Mouse (Mus musculus) embryonic fibroblast, embryonic 13.5 days (primary cell): ENCODE data around the gene Txndc8. TPM values are rescaled to one million over a fixed set of nuclear protein-coding genes. Genes with fewer than 3 reads are reported as not detected.

Source experiments
- H3K27ac ChIP-seq: 2 replicates; pipeline ENCODE4 v1.5.1; 2012; ENCODE audit warnings: low read length, control low read depth, inconsistent platforms; ENCODE audit not compliant: insufficient read depth
- H3K4me1 ChIP-seq: 2 replicates; pipeline ENCODE4 v1.6.1; 2011; ENCODE audit warnings: low read length; ENCODE audit not compliant: control insufficient read depth, insufficient read depth
- H3K4me3 ChIP-seq: 2 replicates; pipeline ENCODE4 v1.5.1; 2011; ENCODE audit warnings: mild to moderate bottlenecking, control low read depth, low read length; ENCODE audit not compliant: insufficient read depth
- CTCF ChIP-seq: IDR thresholded peaks from 2 replicates; pipeline ENCODE4 v1.5.1; 2011; ENCODE audit warnings: mild to moderate bottlenecking, control low read depth, low read length, moderate library complexity, borderline replicate concordance; ENCODE audit not compliant: insufficient read depth
- POLR2A ChIP-seq: IDR thresholded peaks from 2 replicates; pipeline ENCODE4 v1.6.1; 2011; ENCODE audit warnings: low read depth, mild to moderate bottlenecking, control low read depth, low read length, moderate library complexity
- polyA plus RNA-seq: library from polyadenylated mRNA; stranded (reverse); fragments of >200 nt; gene quantifications from 2 replicates; pipeline ENCODE4 v1.2.4, GENCODE M21; 2011; ENCODE audit warnings: low read depth; ENCODE audit not compliant: missing spikeins, insufficient read length

Txndc8 gene
- not detected in 2 replicates for polyA plus RNA-seq

- Histone ChIP-seq H3K27ac (no peak within 1 kb of the TSS), H3K4me1 (no peaks in the 10 kb centered on the region), H3K4me3 (no peak within 1 kb of the TSS)
- TF ChIP-seq POLR2A (no peak), CTCF (no peak)
These were observed at the start of gene Txndc8 for GRCm38 (mm10) chr4:58009024-58009423. Txndc8 (minus strand) TSS chr4:58009124.

GRCm38 (mm10) chr4:58055653-58056052 is 46.7 kb upstream of the Txndc8 start:
- no peak for TF ChIP-seq CTCF
- no peak for TF ChIP-seq POLR2A
- Histone ChIP-seq H3K27ac (no peak overlapping the region), H3K4me1 (peaks cover 2% of the 10 kb centered on the region; the same call in 1 of the 2 replicates), H3K4me3 (no peak overlapping the region)

- Histone ChIP-seq H3K27ac (no peak overlapping the region), H3K4me1 (peaks cover 2% of the 10 kb centered on the region; the same call in 1 of the 2 replicates), H3K4me3 (no peak overlapping the region)
- TF ChIP-seq CTCF (no peak), POLR2A (no peak)
These were observed 45.5 kb upstream of the Txndc8 start for GRCm38 (mm10) chr4:58054441-58054840.

GRCm38 (mm10) chr4:58050746-58051145 is 41.8 kb upstream of the Txndc8 start:
- no peak overlapping the region for H3K4me3 ChIP-seq
- H3K4me1 ChIP-seq: peaks cover 2% of the 10 kb centered on the region; the same call in 1 of the 2 replicates
- no peak overlapping the region for H3K27ac ChIP-seq
- TF ChIP-seq POLR2A (no peak), CTCF (no peak)

- Histone ChIP-seq H3K4me1 (peaks cover under 1% of the 10 kb centered on the region; the same call in 1 of the 2 replicates), H3K4me3 (no peak overlapping the region), H3K27ac (no peak overlapping the region)
- no peak for TF ChIP-seq POLR2A
- TF ChIP-seq CTCF: no peak
These were observed 41.4 kb upstream of the Txndc8 start for GRCm38 (mm10) chr4:58050276-58050675.

GRCm38 (mm10) chr4:58044833-58045232 is 35.9 kb upstream of the Txndc8 start:
- no peak overlapping the region for H3K4me3 ChIP-seq
- H3K27ac ChIP-seq: no peak overlapping the region
- TF ChIP-seq CTCF: no peak
- TF ChIP-seq POLR2A: no peak
- no peaks in the 10 kb centered on the region for H3K4me1 ChIP-seq

- no peaks in the 10 kb centered on the region for H3K4me1 ChIP-seq
- no peak overlapping the region for H3K27ac ChIP-seq
- H3K4me3 ChIP-seq: no peak overlapping the region
- TF ChIP-seq CTCF: no peak
- TF ChIP-seq POLR2A: no peak
These were observed 35.4 kb upstream of the Txndc8 start for GRCm38 (mm10) chr4:58044356-58044755.

- TF ChIP-seq POLR2A: no peak
- no peak for TF ChIP-seq CTCF
- Histone ChIP-seq H3K4me1 (no peaks in the 10 kb centered on the region), H3K27ac (no peak overlapping the region), H3K4me3 (no peak overlapping the region)
These were observed 31.2 kb upstream of the Txndc8 start for GRCm38 (mm10) chr4:58040093-58040492.

- TF ChIP-seq POLR2A: no peak
- Histone ChIP-seq H3K27ac (no peak overlapping the region), H3K4me3 (no peak overlapping the region), H3K4me1 (no peaks in the 10 kb centered on the region)
These were observed 28.3 kb upstream of the Txndc8 start for GRCm38 (mm10) chr4:58037096-58037705.

GRCm38 (mm10) chr4:58034663-58035062 is 25.7 kb upstream of the Txndc8 start:
- H3K4me3 ChIP-seq: no peak overlapping the region
- no peak for TF ChIP-seq POLR2A
- no peak for TF ChIP-seq CTCF
- H3K27ac ChIP-seq: no peak overlapping the region
- H3K4me1 ChIP-seq: peaks cover 4% of the 10 kb centered on the region
